Mouse (Mus musculus) spleen, adult 2 months (tissue): Measurements from ENCODE around the gene Senp5. TPM values are rescaled to one million over a fixed set of nuclear protein-coding genes. Genes with fewer than 3 reads are reported as not detected.

Experiments
- DNase-seq, 2 experiments: peaks; one replicate each; pipeline versions ENCODE4 v3.0.0 to v3.0.0-alpha.2; 2012 to 2021; ENCODE audit warnings: low spot score in 2 of 2, low read depth in 1 of 2
- H3K27ac ChIP-seq: fragments of 200-500 bp; 2 replicates; pipeline ENCODE4 v1.5.1; 2012; ENCODE audit warnings: low read length, inconsistent platforms; ENCODE audit not compliant: insufficient read depth
- H3K27me3 ChIP-seq: fragments of 200-500 bp; 2 replicates; pipeline ENCODE4 v1.6.1; 2012; ENCODE audit warnings: mild to moderate bottlenecking, moderate library complexity, low read length, inconsistent platforms; ENCODE audit not compliant: control insufficient read depth, insufficient read depth
- H3K36me3 ChIP-seq: fragments of 200-500 bp; 2 replicates; pipeline ENCODE4 v1.6.1; 2012; ENCODE audit warnings: mild to moderate bottlenecking, low read length, inconsistent platforms; ENCODE audit not compliant: control insufficient read depth, insufficient read depth
- H3K4me1 ChIP-seq: fragments of 200-500 bp; 2 replicates; pipeline ENCODE4 v1.6.1; 2011; ENCODE audit warnings: inconsistent platforms; ENCODE audit not compliant: control insufficient read depth, insufficient read depth, insufficient read length
- H3K4me3 ChIP-seq: fragments of 200-500 bp; 2 replicates; pipeline ENCODE4 v1.5.1; 2011; ENCODE audit warnings: mild to moderate bottlenecking, inconsistent platforms; ENCODE audit not compliant: insufficient read depth, insufficient read length; ENCODE audit errors: extremely low read depth
- CTCF ChIP-seq: fragments of 200-500 bp; IDR thresholded peaks from 2 replicates; pipeline ENCODE4 v1.5.1; 2011; ENCODE audit warnings: mild to moderate bottlenecking, inconsistent platforms; ENCODE audit not compliant: insufficient read depth, insufficient read length, insufficient replicate concordance; ENCODE audit errors: extremely low read depth
- POLR2A ChIP-seq: fragments of 200-500 bp; IDR thresholded peaks from 2 replicates; pipeline ENCODE4 v1.6.1; 2011; ENCODE audit warnings: low read depth, low read length, inconsistent platforms
- WGBS: fragments of 180-500 bp; shearing (Covaris S2); methylation state at CpG from one replicate; pipeline ENCODE4 v1.1.7; 2018; 5-methylcytosine and 5-hydroxymethylcytosine counted together
- polyA plus RNA-seq: library from polyadenylated mRNA; depleted of rRNA; stranded (reverse); fragments of >200 nt; gene quantifications from 2 replicates; pipeline ENCODE4 v1.2.3, GENCODE M21; 2012

Senp5 gene
- polyA plus RNA-seq, 1 experiment, result 3.0 TPM

DNA sequence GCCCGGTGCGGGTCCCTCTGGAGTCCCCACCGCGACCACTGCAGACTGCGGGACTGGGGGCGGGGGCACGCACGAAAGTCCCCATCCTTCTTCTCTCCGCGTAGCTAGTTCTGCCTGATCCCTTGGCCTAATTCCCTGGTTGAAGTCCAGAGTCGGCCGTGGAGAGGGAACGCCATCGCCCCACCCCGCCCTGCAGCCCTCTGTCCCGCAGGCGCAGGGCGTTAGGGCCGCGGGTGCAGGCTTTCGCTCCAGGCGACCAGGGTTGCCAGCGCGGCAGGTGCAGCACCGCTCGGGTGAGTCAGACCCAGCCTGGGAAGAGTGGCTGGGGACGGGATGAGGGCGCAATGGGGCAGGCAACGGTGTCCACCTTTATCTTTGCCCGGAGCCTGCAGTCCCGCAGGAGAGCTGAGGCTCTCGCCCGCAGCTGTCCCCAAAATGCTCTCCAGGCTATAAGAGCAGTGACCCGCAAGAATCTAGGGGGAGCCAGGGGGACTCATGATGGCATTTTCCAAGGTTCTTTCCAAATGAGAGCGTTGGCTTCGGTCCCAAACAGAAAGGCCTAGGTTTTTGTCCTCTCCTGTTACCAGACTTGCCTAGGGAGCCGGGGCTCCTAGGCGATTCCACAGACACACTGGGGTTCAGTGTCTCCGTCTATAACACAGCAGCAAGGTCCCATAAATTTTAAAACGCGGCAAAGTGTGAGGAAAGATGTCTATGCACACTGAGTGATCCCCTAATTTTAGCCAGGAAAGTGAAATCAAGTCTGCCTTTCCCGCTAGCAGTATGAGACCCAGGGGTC is 69.1 kb downstream of the Senp5 start, which contains the start of gene Pigz:
Gene Pigz (plus strand): TSS at position 101 of the 799 bp plus-strand sequence.
- Histone ChIP-seq H3K27ac (peak within 1 kb of the TSS; percentile 32), H3K27me3 (peaks cover 16% of the 10 kb centered on the region)
- DNase-seq, result no peak

DNA sequence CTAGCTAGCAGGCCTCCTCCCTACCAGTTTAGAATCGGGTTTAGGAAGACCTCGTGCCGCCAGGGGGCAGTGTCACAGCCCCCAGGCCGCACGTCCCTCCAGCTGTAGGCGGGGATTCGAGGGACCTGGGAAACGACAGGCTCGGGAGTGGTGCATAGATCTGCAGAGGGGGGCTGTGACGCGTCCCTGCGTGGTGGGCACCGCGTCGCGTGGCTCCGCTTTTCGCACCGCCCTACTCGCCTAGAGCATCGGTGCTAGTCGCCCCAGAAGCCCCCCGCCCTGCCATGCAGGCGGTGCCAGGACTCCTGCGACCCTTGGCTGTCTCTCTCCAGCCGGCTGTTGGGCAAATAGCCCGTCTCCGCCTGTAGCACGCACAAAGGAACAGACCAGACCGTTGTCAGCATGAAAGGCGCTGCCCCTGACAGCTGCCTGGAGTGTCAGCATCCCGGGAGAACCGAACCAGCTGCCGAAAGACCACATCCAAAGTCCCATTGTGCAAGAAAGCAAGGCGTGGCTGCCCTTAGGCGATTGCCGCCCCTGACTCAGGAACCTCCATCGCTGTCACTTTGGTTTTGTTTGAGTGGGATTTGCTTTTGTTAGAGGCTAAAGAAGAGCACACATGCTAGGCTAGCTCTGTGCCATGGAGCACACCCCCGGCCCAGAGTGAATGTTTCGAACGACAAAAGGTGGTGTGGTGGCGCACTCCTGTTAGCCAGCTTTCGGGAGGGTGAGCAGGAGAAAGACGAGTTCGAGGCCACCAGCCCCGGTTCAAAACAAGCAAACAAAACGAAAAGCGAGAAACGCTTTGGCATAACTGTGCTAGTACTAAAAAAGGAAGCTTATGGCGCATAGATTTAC is 70.0 kb downstream of the Senp5 start:
- peak; percentile 45 to 57 for DNase-seq
- no peak for TF ChIP-seq POLR2A
- peak; percentile 91 for TF ChIP-seq CTCF
- Histone ChIP-seq H3K27me3 (peaks cover 16% of the 10 kb centered on the region), H3K36me3 (no peaks in the 10 kb centered on the region), H3K27ac (peak overlapping the region; percentile 14; the same call in 1 of the 2 replicates), H3K4me1 (peaks cover 12% of the 10 kb centered on the region), H3K4me3 (peak overlapping the region; percentile 58)
- WGBS, result 1% methylated on average over 50 of the region's 50 CpGs

More for the DNA sequence above, 69.1 kb downstream of the Senp5 start, which contains the start of gene Pigz:
- WGBS, result 15% methylated on average over 42 of the region's 42 CpGs
- H3K4me1 ChIP-seq, result peaks cover 12% of the 10 kb centered on the region
- no peak for TF ChIP-seq CTCF
- TF ChIP-seq POLR2A, result no peak
- H3K36me3 ChIP-seq, result no peaks in the 10 kb centered on the region
- peak within 1 kb of the TSS; percentile 58 for H3K4me3 ChIP-seq

DNA sequence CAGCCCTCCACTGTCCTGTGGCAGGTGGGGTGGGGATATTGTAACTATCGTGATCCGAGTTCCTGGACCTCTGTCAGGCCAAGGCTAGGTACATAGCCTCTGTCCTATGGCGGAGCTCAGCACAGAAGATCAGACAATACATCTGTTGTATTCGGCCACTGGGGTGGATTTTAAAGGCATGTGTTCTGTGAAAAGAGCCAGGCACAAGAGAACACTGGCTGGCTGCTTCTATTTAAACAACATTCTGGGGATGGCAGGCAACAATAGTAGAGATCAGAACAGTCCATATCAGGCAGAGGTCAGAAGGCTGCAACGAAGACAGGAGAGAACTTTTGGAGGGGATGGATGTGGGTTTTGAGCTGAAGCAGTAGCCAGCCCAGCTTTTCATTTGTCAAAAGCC is 70.8 kb downstream of the Senp5 start:
- Histone ChIP-seq H3K27ac (no peak overlapping the region), H3K4me3 (no peak overlapping the region), H3K27me3 (peaks cover 16% of the 10 kb centered on the region), H3K36me3 (no peaks in the 10 kb centered on the region), H3K4me1 (peaks cover 12% of the 10 kb centered on the region)
- DNase-seq, result no peak
- TF ChIP-seq POLR2A, result no peak
- 79% methylated on average over 5 of the region's 5 CpGs for WGBS

DNA sequence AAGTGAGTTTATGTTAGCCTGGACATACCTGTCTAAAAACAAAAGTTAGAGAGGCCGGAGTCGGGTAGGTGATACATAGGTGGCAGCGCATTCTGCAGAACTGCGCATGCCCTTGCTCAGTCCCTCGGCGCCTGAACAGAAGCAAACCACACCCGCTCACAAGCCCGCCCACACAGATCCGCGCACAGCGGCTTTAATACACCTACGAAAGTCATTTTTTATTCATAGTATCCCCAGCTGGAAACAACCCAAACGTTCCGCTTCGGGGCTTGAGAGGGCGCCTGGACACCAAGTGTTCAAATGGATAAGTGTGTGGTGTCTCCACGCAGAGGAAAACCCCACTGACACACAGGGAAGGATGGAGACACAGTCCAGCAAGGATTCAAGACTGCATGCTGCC is 71.8 kb downstream of the Senp5 start:
- 75% methylated on average over 17 of the region's 17 CpGs for WGBS
- Histone ChIP-seq H3K36me3 (no peaks in the 10 kb centered on the region), H3K27ac (no peak overlapping the region), H3K27me3 (peaks cover 16% of the 10 kb centered on the region), H3K4me3 (no peak overlapping the region), H3K4me1 (peaks cover 12% of the 10 kb centered on the region)
- DNase-seq, result no peak
- TF ChIP-seq POLR2A, result no peak
- no peak for TF ChIP-seq CTCF

DNA sequence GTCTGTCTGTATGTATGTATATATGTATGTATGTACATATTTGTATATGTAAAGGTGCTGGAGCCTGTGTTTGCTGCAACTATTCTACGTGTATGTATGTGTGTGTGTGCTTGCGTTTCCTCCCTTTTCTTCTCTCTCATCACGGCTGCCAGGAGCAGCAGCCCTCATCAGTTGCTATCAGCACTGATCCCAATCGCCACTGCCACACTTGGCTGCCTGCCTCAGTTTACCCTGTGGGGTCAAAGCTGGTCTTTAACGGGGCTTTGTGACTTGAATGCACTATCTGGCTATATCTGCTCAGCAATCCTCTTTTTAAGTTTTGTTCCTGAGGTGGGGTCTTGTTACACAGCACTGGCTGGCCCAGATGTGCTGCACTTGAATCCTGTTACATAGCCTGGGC is 75.7 kb downstream of the Senp5 start:
- H3K27me3 ChIP-seq, result no peaks in the 10 kb centered on the region
- TF ChIP-seq POLR2A (no peak), CTCF (no peak)

DNA sequence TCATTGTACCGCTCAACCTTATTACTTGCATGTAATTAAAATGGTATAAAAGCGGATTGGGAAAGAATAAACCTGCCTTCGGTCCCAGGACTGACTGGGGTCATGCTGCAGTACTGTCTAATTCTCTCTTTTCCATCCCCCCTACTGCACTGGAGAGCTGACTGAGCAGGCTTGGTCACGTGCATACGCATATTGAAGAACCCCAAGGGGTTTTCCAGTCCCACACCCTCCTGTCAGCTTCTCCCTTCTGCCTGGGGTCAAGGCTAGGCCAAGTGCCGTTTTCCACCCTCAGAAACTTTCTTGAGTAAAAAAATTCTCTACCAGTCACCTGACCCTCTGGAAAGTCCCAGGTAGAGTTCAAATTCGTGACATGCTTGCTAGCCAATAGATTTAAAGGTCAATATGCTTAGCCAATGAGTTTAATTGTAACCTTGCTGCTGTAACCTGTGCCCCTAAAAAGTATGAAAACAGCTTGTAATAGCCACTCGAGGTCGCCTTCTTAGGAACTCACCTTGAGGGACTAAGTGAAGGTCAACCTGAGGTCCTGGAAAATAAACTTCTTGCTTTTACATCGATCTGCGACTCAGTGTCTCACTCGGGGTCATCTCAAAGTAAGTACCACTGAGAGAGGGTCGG is 76.4 kb downstream of the Senp5 start:
- DNase-seq, result no peak
- Histone ChIP-seq H3K36me3 (no peaks in the 10 kb centered on the region), H3K4me1 (no peaks in the 10 kb centered on the region), H3K27ac (no peak overlapping the region), H3K27me3 (no peaks in the 10 kb centered on the region), H3K4me3 (no peak overlapping the region)
- no peak for TF ChIP-seq POLR2A
- no peak for TF ChIP-seq CTCF
- WGBS, result 76% methylated on average over 13 of the region's 13 CpGs

More for the DNA sequence above, 75.7 kb downstream of the Senp5 start:
- no peak for DNase-seq
- Histone ChIP-seq H3K4me1 (no peaks in the 10 kb centered on the region), H3K36me3 (no peaks in the 10 kb centered on the region), H3K4me3 (peak overlapping the region; percentile 25; the same call in 1 of the 2 replicates), H3K27ac (peak overlapping the region; percentile 57; the same call in 1 of the 2 replicates)
- WGBS, result 78% methylated on average over 5 of the region's 5 CpGs
